Mouse (Mus musculus) lung, adult 2 months (tissue): ENCODE data around the gene Wdr53.

Source experiments
- CTCF ChIP-seq: fragments of 200-500 bp; IDR thresholded peaks from 2 replicates; pipeline ENCODE4 v1.5.1; 2011; ENCODE audit warnings: mild to moderate bottlenecking, low read length, control low read depth; ENCODE audit not compliant: insufficient read depth
- POLR2A ChIP-seq: fragments of 200-500 bp; IDR thresholded peaks from 2 replicates; pipeline ENCODE4 v1.6.1; 2011; ENCODE audit warnings: low read depth, mild to moderate bottlenecking, control low read depth, low read length, borderline replicate concordance; ENCODE audit errors: extremely low read depth

DNA sequence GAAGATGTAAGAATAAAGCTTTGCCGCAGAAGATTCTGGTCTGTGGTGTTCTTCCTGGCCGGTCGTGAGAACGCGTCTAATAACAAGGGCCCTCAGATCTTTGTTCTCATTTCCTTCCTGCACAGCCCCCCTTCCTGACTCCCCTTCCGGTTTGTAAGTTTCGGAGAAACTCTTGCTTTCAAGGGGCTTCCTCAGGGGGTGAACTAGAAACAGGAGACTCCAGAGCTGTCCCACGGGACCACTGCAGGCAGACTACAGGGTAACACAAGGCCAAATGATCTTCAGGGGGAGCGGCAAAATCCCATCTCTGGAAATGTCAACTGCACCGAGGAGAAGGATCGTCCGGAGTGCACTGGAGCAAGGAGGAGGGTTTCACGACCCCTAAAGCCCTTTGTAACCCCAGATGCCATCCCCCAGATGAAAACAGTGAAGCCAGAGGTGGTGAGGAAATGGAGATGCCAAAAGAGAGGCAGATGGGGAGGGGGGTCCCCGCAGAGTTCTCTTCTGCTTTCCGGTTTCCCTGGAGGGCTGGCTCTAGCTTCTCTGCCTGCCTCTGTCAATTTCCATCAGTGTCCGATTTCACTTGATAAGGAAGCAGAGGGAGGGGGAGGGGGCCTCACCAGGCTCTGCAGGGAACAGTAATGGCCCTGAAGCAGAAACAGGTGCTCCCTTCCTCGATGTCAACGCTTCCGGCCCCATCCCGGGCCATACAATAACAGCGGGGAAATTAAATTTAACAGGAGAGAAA, 46.6 kb upstream of the Wdr53 start:
- TF ChIP-seq POLR2A (no peak; the same call in 1 of the 2 replicates), CTCF (no peak)
